Mouse (Mus musculus) embryonic facial prominence, embryonic 15.5 days (tissue): Measurements from ENCODE around the gene Klhl26. TPM values are rescaled to one million over a fixed set of nuclear protein-coding genes. Genes with fewer than 3 reads are reported as not detected.
"Not testable (repeated sequence)": the region's sequence is repeated elsewhere in the genome, so short reads cannot be mapped to it uniquely, and the experiment has no call there.

ENCODE experiments used
- ATAC-seq: fragments of 200-750 bp; cut with Nextera tagmentation; 2 replicates; pipeline ENCODE4 v1.8.0; 2017; ENCODE audit warnings: low read depth, moderate TSS enrichment; ENCODE audit not compliant: insufficient number of reproducible peaks, low FRiP score, low TSS enrichment
- H3K27ac ChIP-seq: fragments of 300-500 bp; sonication (generic); replicated peaks from 2 replicates; pipeline ENCODE4 v1.5.1; 2015; ENCODE audit warnings: mild to moderate bottlenecking, inconsistent platforms
- H3K27me3 ChIP-seq: fragments of 300-500 bp; sonication (generic); 2 replicates; pipeline ENCODE4 v1.6.1; 2015; ENCODE audit warnings: inconsistent platforms
- H3K36me3 ChIP-seq: fragments of 300-500 bp; sonication (generic); 2 replicates; pipeline ENCODE4 v1.6.1; 2015; ENCODE audit warnings: mild to moderate bottlenecking, inconsistent platforms
- H3K4me1 ChIP-seq: fragments of 300-500 bp; sonication (generic); 2 replicates; pipeline ENCODE4 v1.6.1; 2015; ENCODE audit warnings: inconsistent platforms
- H3K4me2 ChIP-seq: fragments of 300-500 bp; sonication (generic); replicated peaks from 2 replicates; pipeline ENCODE4 v1.6.1; 2015; ENCODE audit warnings: mild to moderate bottlenecking, inconsistent platforms
- H3K4me3 ChIP-seq: fragments of 300-500 bp; sonication (generic); replicated peaks from 2 replicates; pipeline ENCODE4 v1.5.1; 2015; ENCODE audit warnings: mild to moderate bottlenecking, inconsistent platforms
- H3K9ac ChIP-seq: fragments of 300-500 bp; sonication (generic); 2 replicates; pipeline ENCODE4 v1.6.1; 2015; ENCODE audit warnings: inconsistent platforms
- H3K9me3 ChIP-seq: fragments of 300-500 bp; sonication (generic); replicated peaks from 2 replicates; pipeline ENCODE4 v1.6.1; 2016; ENCODE audit warnings: inconsistent platforms
- WGBS: fragments of 180-500 bp; shearing (Covaris S2); methylation state at CpG from one replicate; pipeline ENCODE4 v1.1.7; 2015; 5-methylcytosine and 5-hydroxymethylcytosine counted together
- polyA plus RNA-seq: library from polyadenylated mRNA; unstranded; fragments of >200 nt; fragmentation: Nextera tagmentation; extraction: Ambion mirVana; gene quantifications from 2 replicates; pipeline ENCODE4 v1.2.1, GENCODE M21; 2015

Gene Klhl26
- 27.6 and 28.1 TPM in 2 replicates for polyA plus RNA-seq

DNA sequence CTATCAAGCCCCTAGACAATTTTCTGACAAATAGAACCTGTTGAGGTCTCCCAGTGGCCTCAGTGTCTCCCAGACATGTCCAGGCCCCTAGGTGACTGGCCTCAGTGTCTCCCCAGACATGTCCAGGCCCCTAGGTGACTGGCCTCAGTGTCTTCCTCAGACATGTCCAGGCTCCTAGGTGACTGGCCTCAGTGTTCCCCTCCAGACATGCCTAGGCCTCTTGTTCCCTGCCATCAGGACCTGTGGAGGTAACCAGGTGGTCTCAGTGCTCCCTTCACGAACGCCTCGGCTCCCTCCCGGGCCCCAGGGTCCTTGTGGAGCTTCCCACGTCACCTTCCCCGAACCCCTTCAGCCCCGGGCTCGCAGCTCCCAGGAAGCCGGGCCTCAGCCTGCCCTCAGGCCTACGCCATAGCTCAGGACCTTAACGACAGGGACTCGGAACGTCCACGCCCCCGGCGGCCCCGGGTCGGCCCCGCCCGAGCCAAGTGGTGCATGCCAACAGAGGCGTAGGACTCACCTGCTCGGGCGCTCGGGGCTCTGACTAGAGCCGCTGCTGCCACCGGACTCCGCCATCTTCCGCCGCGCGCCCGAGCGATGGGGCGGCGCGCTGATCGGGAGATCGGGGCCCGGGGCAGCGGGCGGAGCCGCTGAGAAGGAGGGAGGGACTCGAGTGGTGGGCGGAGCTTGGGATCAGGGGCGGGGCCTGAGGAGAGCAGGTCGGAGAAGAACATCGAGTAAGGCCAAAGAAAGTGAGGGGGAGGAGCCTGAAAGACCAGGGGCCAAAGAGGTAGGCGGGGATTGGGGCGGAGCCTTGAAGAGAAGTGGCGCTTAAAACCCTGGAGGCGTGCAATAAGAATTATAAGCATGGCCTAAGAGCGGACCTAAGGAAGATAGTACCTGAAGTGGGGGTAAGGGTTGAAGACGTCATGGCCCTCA lies at the start of gene Klhl26:
Klhl26 (minus strand) TSS at position 636 of the 936 bp plus-strand sequence.
- peak; percentile 92 for ATAC-seq
- no peaks in the 10 kb centered on the region for H3K9me3 ChIP-seq
- peak within 1 kb of the TSS; percentile 91 for H3K4me3 ChIP-seq
- H3K27me3 ChIP-seq, result no peaks in the 10 kb centered on the region
- H3K27ac ChIP-seq, result peak within 1 kb of the TSS; percentile 67
- H3K36me3 ChIP-seq, result no peaks in the 10 kb centered on the region
- WGBS, result under 1% methylated on average over 53 of the region's 53 CpGs
- H3K4me2 ChIP-seq, result peak within 1 kb of the TSS; percentile 85
- H3K9ac ChIP-seq, result peak within 1 kb of the TSS; percentile 81
- H3K4me1 ChIP-seq, result peaks cover 30% of the 10 kb centered on the region

- H3K36me3 ChIP-seq, result peaks cover 8% of the 10 kb centered on the region; the same call in 1 of the 2 replicates
- peak; percentile 88 for ATAC-seq
- H3K4me2 ChIP-seq, result peak overlapping the region; percentile 73
- no peaks in the 10 kb centered on the region for H3K27me3 ChIP-seq
- WGBS, result under 1% methylated on average over 50 of the region's 51 CpGs
- H3K9ac ChIP-seq, result peak overlapping the region; percentile 72
- H3K4me3 ChIP-seq, result peak overlapping the region; percentile 85
- peak overlapping the region; percentile 85 for H3K27ac ChIP-seq
- peaks cover 23% of the 10 kb centered on the region for H3K4me1 ChIP-seq
- no peaks in the 10 kb centered on the region for H3K9me3 ChIP-seq
These were observed 46.0 kb upstream of the Klhl26 start for GRCm38 (mm10) chr8:70522592-70523403.

- Histone ChIP-seq H3K4me1 (peaks cover 13% of the 10 kb centered on the region), H3K4me2 (no peak overlapping the region), H3K27me3 (no peaks in the 10 kb centered on the region), H3K36me3 (peaks cover 23% of the 10 kb centered on the region), H3K9ac (no peak overlapping the region), H3K9me3 (no peaks in the 10 kb centered on the region), H3K27ac (no peak overlapping the region), H3K4me3 (no peak overlapping the region)
- WGBS, result 62% methylated on average over 2 of the region's 2 CpGs
- ATAC-seq, result no peak
These were observed 42.8 kb upstream of the Klhl26 start for GRCm38 (mm10) chr8:70519606-70520005.

DNA sequence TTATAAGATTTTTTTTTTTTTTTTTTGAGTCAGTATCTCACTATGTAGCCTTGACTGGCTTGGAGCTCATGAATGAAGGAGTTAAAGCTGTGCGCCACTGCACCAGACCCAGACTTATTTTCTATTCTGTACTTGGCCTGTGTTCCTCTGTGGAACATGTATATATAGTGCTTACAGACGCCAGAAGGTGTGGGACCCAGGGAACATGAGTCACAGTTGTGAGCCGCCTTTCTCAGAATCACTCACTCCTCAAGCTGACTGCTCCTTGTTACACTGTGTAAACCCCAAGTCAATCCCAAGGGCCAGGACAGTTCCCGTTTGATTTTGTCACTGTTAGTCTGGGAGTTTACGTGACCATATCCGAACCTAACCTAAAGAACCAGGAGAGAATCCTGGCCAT lies 42.3 kb upstream of the Klhl26 start:
- H3K36me3 ChIP-seq, result peaks cover 23% of the 10 kb centered on the region
- no peaks in the 10 kb centered on the region for H3K9me3 ChIP-seq
- ATAC-seq, result no peak
- H3K4me3 ChIP-seq, result no peak overlapping the region
- no peaks in the 10 kb centered on the region for H3K27me3 ChIP-seq
- H3K9ac ChIP-seq, result no peak overlapping the region
- H3K4me2 ChIP-seq, result no peak overlapping the region
- H3K4me1 ChIP-seq, result peaks cover 13% of the 10 kb centered on the region
- 90% methylated on average over 6 of the region's 6 CpGs for WGBS
- H3K27ac ChIP-seq, result no peak overlapping the region

GRCm38 (mm10) chr8:70517940-70518643 lies 41.3 kb upstream of the Klhl26 start:
- peaks cover 31% of the 10 kb centered on the region for H3K36me3 ChIP-seq
- no peak overlapping the region for H3K4me2 ChIP-seq
- WGBS, result 57% methylated on average over 10 of the region's 10 CpGs
- H3K4me3 ChIP-seq, result no peak overlapping the region
- H3K9ac ChIP-seq, result no peak overlapping the region
- peaks cover 9% of the 10 kb centered on the region for H3K4me1 ChIP-seq
- no peak overlapping the region for H3K27ac ChIP-seq
- H3K27me3 ChIP-seq, result no peaks in the 10 kb centered on the region
- no peaks in the 10 kb centered on the region for H3K9me3 ChIP-seq
- no peak for ATAC-seq

DNA sequence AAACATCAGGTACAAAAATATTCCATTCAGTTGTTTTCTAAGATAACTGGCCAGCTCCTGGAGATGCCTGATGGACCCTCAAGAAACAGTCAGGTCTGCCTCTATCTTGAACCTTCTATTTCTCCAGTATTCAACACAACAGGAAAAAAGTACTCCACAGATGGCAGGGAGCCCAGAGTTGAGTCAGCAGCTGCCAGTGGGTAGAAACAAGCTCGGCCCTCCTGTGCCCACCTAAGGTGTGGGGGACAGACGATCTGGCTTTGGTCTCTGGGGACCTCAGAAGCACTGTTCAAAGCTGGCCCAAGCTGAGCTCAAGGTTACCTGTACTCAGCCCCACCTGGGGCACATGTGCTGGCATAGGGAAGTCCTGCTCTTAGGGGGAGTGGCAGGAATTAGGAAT lies 36.7 kb upstream of the Klhl26 start:
- H3K4me1 ChIP-seq, result peaks cover 19% of the 10 kb centered on the region
- no peaks in the 10 kb centered on the region for H3K27me3 ChIP-seq
- no peak overlapping the region for H3K27ac ChIP-seq
- H3K9me3 ChIP-seq, result no peaks in the 10 kb centered on the region
- no peak overlapping the region for H3K4me2 ChIP-seq
- peaks cover 39% of the 10 kb centered on the region for H3K36me3 ChIP-seq
- no peak overlapping the region for H3K4me3 ChIP-seq
- no peak overlapping the region for H3K9ac ChIP-seq
- no peak for ATAC-seq
- WGBS, result 49% methylated on average over 2 of the region's 2 CpGs

GRCm38 (mm10) chr8:70512253-70512903 lies 35.6 kb upstream of the Klhl26 start:
- Histone ChIP-seq H3K9me3 (no peaks in the 10 kb centered on the region), H3K4me3 (no peak overlapping the region), H3K27ac (no peak overlapping the region), H3K4me1 (peaks cover 21% of the 10 kb centered on the region), H3K36me3 (peaks cover 48% of the 10 kb centered on the region), H3K9ac (no peak overlapping the region), H3K4me2 (no peak overlapping the region), H3K27me3 (no peaks in the 10 kb centered on the region)
- no peak for ATAC-seq
- WGBS, result 92% methylated on average over 11 of the region's 11 CpGs

- H3K4me1 ChIP-seq, result peaks cover 27% of the 10 kb centered on the region
- H3K27me3 ChIP-seq, result no peaks in the 10 kb centered on the region
- H3K4me3 ChIP-seq, result peak overlapping the region; percentile 77; the same call in 1 of the 2 replicates
- H3K36me3 ChIP-seq, result peaks cover 54% of the 10 kb centered on the region
- H3K9ac ChIP-seq, result no peak overlapping the region
- ATAC-seq, result no peak
- WGBS, result 94% methylated on average over 2 of the region's 2 CpGs
- no peak overlapping the region for H3K27ac ChIP-seq
- no peaks in the 10 kb centered on the region for H3K9me3 ChIP-seq
- no peak overlapping the region for H3K4me2 ChIP-seq
These were observed 35.0 kb upstream of the Klhl26 start for GRCm38 (mm10) chr8:70511770-70512169.

GRCm38 (mm10) chr8:70511174-70511573 lies 34.4 kb upstream of the Klhl26 start:
- H3K9me3 ChIP-seq, ATAC-seq, H3K27me3 ChIP-seq, H3K9ac ChIP-seq: not testable (repeated sequence)
- Histone ChIP-seq H3K36me3 (peaks cover 48% of the 10 kb centered on the region), H3K4me2 (peak overlapping the region; percentile 86), H3K4me3 (peak overlapping the region; percentile 77), H3K4me1 (peaks cover 29% of the 10 kb centered on the region), H3K27ac (0 out of 2 replicates have a peak overlapping the region, but pooled peaks have one; percentile 97)
- 88% methylated on average over 6 of the region's 6 CpGs for WGBS

GRCm38 (mm10) chr8:70510228-70510915 lies 33.6 kb upstream of the Klhl26 start, which contains the start of gene Uba52:
Gene Uba52 (minus strand): TSS chr8:70510801.
- peak within 1 kb of the TSS; percentile 77 for H3K4me3 ChIP-seq
- peak within 1 kb of the TSS; percentile 97 for H3K27ac ChIP-seq
- H3K4me1 ChIP-seq, result peaks cover 37% of the 10 kb centered on the region
- H3K9ac ChIP-seq, result peak within 1 kb of the TSS; percentile 94
- peak; percentile 87 for ATAC-seq
- no peaks in the 10 kb centered on the region for H3K9me3 ChIP-seq
- no peaks in the 10 kb centered on the region for H3K27me3 ChIP-seq
- peak within 1 kb of the TSS; percentile 86 for H3K4me2 ChIP-seq
- H3K36me3 ChIP-seq, result peaks cover 43% of the 10 kb centered on the region
- 1% methylated on average over 74 of the region's 74 CpGs for WGBS
